Mouse (Mus musculus) limb, embryonic 14.5 days (tissue): Measurements from ENCODE around the gene C87436. TPM values are rescaled to one million over a fixed set of nuclear protein-coding genes. Genes with fewer than 3 reads are reported as not detected.

Source experiments
- ATAC-seq: fragments of 200-750 bp; cut with Nextera tagmentation; 2 replicates; pipeline ENCODE4 v1.8.0; 2017; ENCODE audit warnings: low read depth, moderate number of reproducible peaks, moderate TSS enrichment; ENCODE audit not compliant: low FRiP score
- DNase-seq: peaks from one replicate; pipeline ENCODE4 v3.0.0-alpha.2; 2015; ENCODE audit warnings: low spot score
- H3K27ac ChIP-seq: fragments of 300-500 bp; sonication (generic); replicated peaks from 2 replicates; pipeline ENCODE4 v1.5.1; 2014; ENCODE audit warnings: low read depth, mild to moderate bottlenecking, low read length, moderate library complexity, mixed read lengths
- H3K27me3 ChIP-seq: fragments of 300-500 bp; sonication (generic); 2 replicates; pipeline ENCODE4 v1.6.1; 2014; ENCODE audit warnings: low read length, mixed read lengths; ENCODE audit not compliant: control insufficient read depth, insufficient read depth
- H3K36me3 ChIP-seq: fragments of 300-500 bp; sonication (generic); 2 replicates; pipeline ENCODE4 v1.6.1; 2014; ENCODE audit warnings: mild to moderate bottlenecking, low read length, moderate library complexity, mixed read lengths; ENCODE audit not compliant: control insufficient read depth, insufficient read depth
- H3K4me1 ChIP-seq: fragments of 300-500 bp; sonication (generic); 2 replicates; pipeline ENCODE4 v1.6.1; 2014; ENCODE audit warnings: antibody characterized with exemption, low read length, mixed read lengths; ENCODE audit not compliant: control insufficient read depth, insufficient read depth
- H3K4me2 ChIP-seq: fragments of 300-500 bp; sonication (generic); replicated peaks from 2 replicates; pipeline ENCODE4 v1.6.1; 2014; ENCODE audit warnings: low read depth, mild to moderate bottlenecking, low read length, moderate library complexity; ENCODE audit not compliant: severe bottlenecking
- H3K4me3 ChIP-seq: fragments of 300-500 bp; sonication (generic); replicated peaks from 2 replicates; pipeline ENCODE4 v1.5.1; 2014; ENCODE audit warnings: low read length
- H3K9ac ChIP-seq: fragments of 300-500 bp; sonication (generic); 2 replicates; pipeline ENCODE4 v1.6.1; 2014; ENCODE audit warnings: mild to moderate bottlenecking, low read depth, low read length, moderate library complexity; ENCODE audit not compliant: severe bottlenecking
- H3K9me3 ChIP-seq: fragments of 300-500 bp; sonication (generic); 2 replicates; pipeline ENCODE4 v1.6.1; 2016; ENCODE audit warnings: low read length; ENCODE audit not compliant: control insufficient read depth
- POLR2A ChIP-seq: fragments of 200-500 bp; IDR thresholded peaks from 2 replicates; pipeline ENCODE4 v1.8.0; 2012; ENCODE audit warnings: inconsistent platforms, mild to moderate bottlenecking, moderate library complexity, borderline replicate concordance; ENCODE audit not compliant: insufficient read depth, insufficient read length; ENCODE audit errors: extremely low read depth
- WGBS: fragments of 180-500 bp; shearing (Covaris S2); extraction: QIAGEN DNeasy Blood & Tissue Kit; methylation state at CpG from one replicate; pipeline ENCODE4 v1.1.7; 2014; 5-methylcytosine and 5-hydroxymethylcytosine counted together
- polyA plus RNA-seq, 2 experiments: library from polyadenylated mRNA; depleted of rRNA in 1 of 2; stranded (reverse) in 1 of 2; unstranded in 1 of 2; fragments of >200 nt; fragmentation: Nextera tagmentation in 1 of 2; extraction: Ambion mirVana in 1 of 2; gene quantifications; 2 replicates each; pipeline versions ENCODE4 v1.2.1 to v1.2.3; 2012 to 2014

C87436 gene
- polyA plus RNA-seq, 2 experiments, result 19.1 to 20.6 TPM

- DNase-seq, result no peak
- Histone ChIP-seq H3K27me3 (no peaks in the 10 kb centered on the region), H3K9me3 (no peaks in the 10 kb centered on the region), H3K9ac (peak overlapping the region; percentile 81; the same call in 1 of the 2 replicates), H3K27ac (no peak overlapping the region), H3K36me3 (peaks cover 38% of the 10 kb centered on the region), H3K4me3 (no peak overlapping the region), H3K4me2 (peak overlapping the region; percentile 76; the same call in 1 of the 2 replicates), H3K4me1 (peaks cover 18% of the 10 kb centered on the region)
- WGBS, result 78% methylated on average over 9 of the region's 9 CpGs
- no peak for TF ChIP-seq POLR2A
- ATAC-seq, result no peak
Observed at GRCm38 (mm10) chr6:86395021-86395420, 43.2 kb upstream of the C87436 start.

DNA sequence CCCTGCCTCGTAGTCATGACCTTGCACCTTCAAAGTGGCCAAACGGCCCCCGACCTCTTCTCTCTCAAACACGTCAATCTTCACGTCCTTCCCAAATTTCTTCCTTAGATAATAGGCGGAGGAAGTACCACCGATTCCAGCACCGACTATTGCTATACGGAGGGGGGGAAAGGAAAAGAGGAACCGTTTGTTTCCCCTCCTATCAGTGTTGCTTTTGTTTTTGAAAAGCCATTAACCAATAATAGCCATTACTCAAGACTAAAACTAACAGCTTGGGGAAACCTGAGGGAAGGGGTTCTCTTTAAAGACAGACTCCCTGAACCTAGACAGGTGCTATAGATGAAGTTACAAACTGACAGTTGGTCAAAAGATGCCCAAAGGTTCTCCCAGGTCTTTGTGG is 42.2 kb upstream of the C87436 start:
- 35% methylated on average over 10 of the region's 10 CpGs for WGBS
- no peak for TF ChIP-seq POLR2A
- ATAC-seq (no peak), DNase-seq (no peak)
- Histone ChIP-seq H3K4me3 (peak overlapping the region; percentile 88), H3K27me3 (no peaks in the 10 kb centered on the region), H3K4me2 (peak overlapping the region; percentile 76), H3K4me1 (peaks cover 20% of the 10 kb centered on the region), H3K9ac (peak overlapping the region; percentile 81), H3K36me3 (peaks cover 29% of the 10 kb centered on the region), H3K27ac (no peak overlapping the region), H3K9me3 (no peaks in the 10 kb centered on the region)

GRCm38 (mm10) chr6:86396581-86397256 is 41.5 kb upstream of the C87436 start, which contains the start of gene Pcyox1:
Gene Pcyox1 (minus strand): TSS chr6:86397154.
- WGBS, result under 1% methylated on average over 49 of the region's 51 CpGs
- peaks cover 21% of the 10 kb centered on the region for H3K36me3 ChIP-seq
- peak within 1 kb of the TSS; percentile 81 for H3K9ac ChIP-seq
- H3K4me2 ChIP-seq, result peak within 1 kb of the TSS; percentile 76
- H3K27ac ChIP-seq, result peak within 1 kb of the TSS; percentile 84
- peak; percentile 86 for DNase-seq
- H3K27me3 ChIP-seq, result no peaks in the 10 kb centered on the region
- peak; percentile 95 for TF ChIP-seq POLR2A
- H3K4me3 ChIP-seq, result peak within 1 kb of the TSS; percentile 88
- H3K9me3 ChIP-seq, result no peaks in the 10 kb centered on the region
- H3K4me1 ChIP-seq, result peaks cover 20% of the 10 kb centered on the region
- ATAC-seq, result peak; percentile 95

GRCm38 (mm10) chr6:86397257-86397980 is 40.8 kb upstream of the C87436 start:
- peak; percentile 34 for ATAC-seq
- Histone ChIP-seq H3K9me3 (no peaks in the 10 kb centered on the region), H3K4me2 (peak overlapping the region; percentile 76), H3K27me3 (no peaks in the 10 kb centered on the region), H3K27ac (peak overlapping the region; percentile 84; the same call in 1 of the 2 replicates), H3K4me3 (peak overlapping the region; percentile 88), H3K36me3 (peaks cover 14% of the 10 kb centered on the region), H3K4me1 (peaks cover 20% of the 10 kb centered on the region), H3K9ac (peak overlapping the region; percentile 81)
- 8% methylated on average over 14 of the region's 14 CpGs for WGBS
- DNase-seq, result no peak
- no peak for TF ChIP-seq POLR2A

- WGBS, result 83% methylated on average over 2 of the region's 2 CpGs
Observed at GRCm38 (mm10) chr6:86398986-86399385, 39.2 kb upstream of the C87436 start.

More at GRCm38 (mm10) chr6:86398986-86399385, 39.2 kb upstream of the C87436 start:
- ATAC-seq, result no peak
- H3K36me3 ChIP-seq, result peaks cover 5% of the 10 kb centered on the region
- DNase-seq, result no peak
- no peaks in the 10 kb centered on the region for H3K9me3 ChIP-seq
- no peak overlapping the region for H3K4me3 ChIP-seq
- no peaks in the 10 kb centered on the region for H3K27me3 ChIP-seq
- no peak overlapping the region for H3K27ac ChIP-seq
- TF ChIP-seq POLR2A, result no peak
- H3K9ac ChIP-seq, result no peak overlapping the region
- no peak overlapping the region for H3K4me2 ChIP-seq
- H3K4me1 ChIP-seq, result peaks cover 20% of the 10 kb centered on the region
